Mouse (Mus musculus): ENCODE measurements around the gene Naa35. TPM values are rescaled to one million over a fixed set of nuclear protein-coding genes. Genes with fewer than 3 reads are reported as not detected.
"Not testable (repeated sequence)": the region's sequence is repeated elsewhere in the genome, so short reads cannot be mapped to it uniquely, and the experiment has no call there.

Gene Naa35
- polyA plus RNA-seq, 1 experiment: 32.7 TPM

- Histone ChIP-seq H3K4me1 (ENCODE audit: control insufficient read depth, insufficient read depth, low read length) (no peaks in the 10 kb centered on the region), H3K4me3 (replicated peaks; ENCODE audit: extremely low read depth, low read depth, low read length) (no peak overlapping the region)
- TF ChIP-seq CTCF (IDR thresholded peaks at IDR 0.05; ENCODE audit: insufficient read depth, low read length) (no peak), POLR2A (IDR thresholded peaks at IDR 0.05; ENCODE audit: borderline replicate concordance, extremely low read depth, low read depth, low read length) (no peak)
- DNase-seq: no peak
- WGBS: 51% methylated on average over 9 of the region's 9 CpGs
Measured at GRCm38 (mm10) chr13:59565945-59566520, 19.0 kb upstream of the Naa35 start.

DNA sequence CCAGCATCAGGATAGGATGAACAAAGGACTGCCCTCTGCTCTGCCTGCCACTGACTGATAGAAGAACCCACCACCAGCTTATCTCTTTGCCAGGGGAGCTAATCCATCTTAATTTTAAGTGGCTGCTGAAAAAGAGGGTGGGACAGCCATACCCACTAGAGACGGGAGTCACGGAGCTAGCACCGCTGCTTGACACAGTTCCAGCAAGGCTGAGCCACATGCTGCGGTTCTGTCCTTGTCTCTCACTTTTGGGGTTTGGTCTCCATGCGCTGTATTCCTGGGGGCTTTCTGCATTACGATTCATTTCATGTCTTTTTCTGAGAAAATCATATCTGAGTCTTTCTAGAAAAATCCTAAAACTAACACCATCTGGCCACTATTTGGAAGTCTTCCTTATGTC lies 14.0 kb upstream of the Naa35 start:
- TF ChIP-seq POLR2A (IDR thresholded peaks at IDR 0.05; ENCODE audit: borderline replicate concordance, extremely low read depth, low read depth, low read length) (no peak), CTCF (IDR thresholded peaks at IDR 0.05; ENCODE audit: insufficient read depth, low read length) (no peak)
- 85% methylated on average over 6 of the region's 6 CpGs for WGBS
- Histone ChIP-seq H3K4me3 (replicated peaks; ENCODE audit: extremely low read depth, low read depth, low read length) (no peak overlapping the region), H3K4me1 (ENCODE audit: control insufficient read depth, insufficient read depth, low read length) (no peaks in the 10 kb centered on the region)
- no peak for DNase-seq

DNA sequence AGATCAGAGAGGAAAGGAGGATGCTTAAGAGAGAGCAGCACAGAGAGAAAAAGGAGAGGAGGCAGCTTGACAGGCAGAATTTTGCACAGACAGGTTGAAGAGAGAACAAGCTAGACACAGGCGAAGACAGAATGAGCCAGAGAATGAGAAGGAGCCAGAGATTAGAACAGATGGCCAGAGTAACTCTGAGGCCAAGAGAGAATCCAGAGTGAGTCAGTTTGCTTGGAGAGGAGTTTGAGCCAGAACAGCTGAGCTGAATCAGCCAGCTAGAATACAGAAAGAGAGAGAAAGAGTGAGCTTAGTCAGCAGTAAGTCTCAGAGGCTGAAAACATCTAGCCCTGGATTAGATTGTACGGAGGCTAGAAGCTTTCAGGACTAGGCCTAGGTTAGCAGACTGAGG lies 12.5 kb upstream of the Naa35 start:
- TF ChIP-seq CTCF (IDR thresholded peaks at IDR 0.05; ENCODE audit: insufficient read depth, low read length) (no peak), POLR2A (IDR thresholded peaks at IDR 0.05; ENCODE audit: borderline replicate concordance, extremely low read depth, low read depth, low read length) (no peak)
- no peaks in the 10 kb centered on the region for H3K4me1 ChIP-seq (ENCODE audit: control insufficient read depth, insufficient read depth, low read length)
- no peak overlapping the region for H3K4me3 ChIP-seq (replicated peaks; ENCODE audit: extremely low read depth, low read depth, low read length)
- WGBS: 75% methylated on average over 2 of the region's 2 CpGs
- no peak for DNase-seq

GRCm38 (mm10) chr13:59580954-59581353 lies 4.1 kb upstream of the Naa35 start:
- Histone ChIP-seq H3K4me3 (replicated peaks; ENCODE audit: extremely low read depth, low read depth, low read length) (no peak overlapping the region), H3K4me1 (ENCODE audit: control insufficient read depth, insufficient read depth, low read length) (no peaks in the 10 kb centered on the region)
- TF ChIP-seq POLR2A (IDR thresholded peaks at IDR 0.05; ENCODE audit: borderline replicate concordance, extremely low read depth, low read depth, low read length) (no peak), CTCF (IDR thresholded peaks at IDR 0.05; ENCODE audit: insufficient read depth, low read length) (no peak)
- DNase-seq: no peak
- WGBS: 97% methylated on average over 4 of the region's 4 CpGs

GRCm38 (mm10) chr13:59584481-59584880 lies 578 bp upstream of the Naa35 start:
- Histone ChIP-seq H3K4me1 (ENCODE audit: control insufficient read depth, insufficient read depth, low read length) (no peaks in the 10 kb centered on the region), H3K4me3 (replicated peaks; ENCODE audit: extremely low read depth, low read depth, low read length) (peak overlapping the region; percentile 69)
- no peak for TF ChIP-seq POLR2A (IDR thresholded peaks at IDR 0.05; ENCODE audit: borderline replicate concordance, extremely low read depth, low read depth, low read length)
- TF ChIP-seq CTCF (IDR thresholded peaks at IDR 0.05; ENCODE audit: insufficient read depth, low read length): no peak
- 5% methylated on average over 9 of the region's 9 CpGs for WGBS
- DNase-seq: peak; percentile 45

DNA sequence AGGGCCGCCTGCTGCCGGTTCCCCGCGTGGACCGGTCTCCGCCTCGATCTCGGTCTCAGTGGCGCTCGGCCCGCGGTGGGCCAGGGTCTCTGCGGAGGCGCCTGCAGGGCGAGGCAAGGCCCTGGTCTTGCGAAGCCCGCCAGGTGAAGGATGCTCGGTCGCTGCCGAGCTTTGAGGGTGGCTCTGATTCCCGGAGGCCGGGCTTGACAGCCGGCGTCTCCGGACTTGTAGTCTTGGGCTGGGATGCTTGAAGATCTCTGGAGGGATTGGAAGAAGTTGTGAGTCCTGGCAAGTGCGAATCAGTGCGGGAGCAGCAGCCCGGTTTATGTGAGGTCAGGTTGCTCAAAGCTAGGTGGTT lies 568 bp downstream of the Naa35 start:
- DNase-seq: no peak
- no peak for TF ChIP-seq POLR2A (IDR thresholded peaks at IDR 0.05; ENCODE audit: borderline replicate concordance, extremely low read depth, low read depth, low read length)
- TF ChIP-seq CTCF (IDR thresholded peaks at IDR 0.05; ENCODE audit: insufficient read depth, low read length): no peak
- WGBS: 0% methylated on average over 28 of the region's 28 CpGs
- Histone ChIP-seq H3K4me3 (replicated peaks; ENCODE audit: extremely low read depth, low read depth, low read length) (peak overlapping the region; percentile 86), H3K4me1 (ENCODE audit: control insufficient read depth, insufficient read depth, low read length) (no peaks in the 10 kb centered on the region)

DNA sequence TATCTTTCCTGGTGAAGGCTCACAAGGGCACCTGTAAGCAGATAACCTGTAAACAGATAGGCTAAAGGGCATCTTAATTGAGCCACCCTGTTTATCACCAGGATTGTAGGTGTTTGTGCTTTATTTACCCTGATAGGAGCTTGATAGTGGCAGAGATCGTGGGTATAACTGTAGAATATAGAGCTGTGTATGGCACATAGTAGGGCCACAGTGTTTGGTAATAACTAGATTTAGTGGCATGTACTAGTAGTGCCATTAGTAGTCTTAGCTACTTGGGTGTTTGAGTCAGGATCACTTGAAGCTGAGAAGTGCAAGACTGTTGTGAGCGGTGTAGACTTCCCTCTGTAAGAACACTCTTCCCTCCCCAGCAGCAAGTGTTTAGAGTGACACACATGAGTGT lies 2.1 kb downstream of the Naa35 start:
- Histone ChIP-seq H3K4me1 (ENCODE audit: control insufficient read depth, insufficient read depth, low read length) (no peaks in the 10 kb centered on the region), H3K4me3 (replicated peaks; ENCODE audit: extremely low read depth, low read depth, low read length) (no peak overlapping the region)
- DNase-seq: no peak
- WGBS: 87% methylated on average over 2 of the region's 2 CpGs
- no peak for TF ChIP-seq POLR2A (IDR thresholded peaks at IDR 0.05; ENCODE audit: borderline replicate concordance, extremely low read depth, low read depth, low read length)
- no peak for TF ChIP-seq CTCF (IDR thresholded peaks at IDR 0.05; ENCODE audit: insufficient read depth, low read length)

GRCm38 (mm10) chr13:59589672-59590071 lies 4.6 kb downstream of the Naa35 start:
- H3K4me3 ChIP-seq (replicated peaks; ENCODE audit: extremely low read depth, low read depth, low read length): no peak overlapping the region
- 84% methylated on average over 4 of the region's 4 CpGs for WGBS
- no peak for DNase-seq
- no peaks in the 10 kb centered on the region for H3K4me1 ChIP-seq (ENCODE audit: control insufficient read depth, insufficient read depth, low read length)
- TF ChIP-seq CTCF (IDR thresholded peaks at IDR 0.05; ENCODE audit: insufficient read depth, low read length) (no peak), POLR2A (IDR thresholded peaks at IDR 0.05; ENCODE audit: borderline replicate concordance, extremely low read depth, low read depth, low read length) (no peak)

GRCm38 (mm10) chr13:59590691-59591090 lies 5.6 kb downstream of the Naa35 start:
- Histone ChIP-seq H3K4me1 (ENCODE audit: control insufficient read depth, insufficient read depth, low read length) (no peaks in the 10 kb centered on the region), H3K4me3 (replicated peaks; ENCODE audit: extremely low read depth, low read depth, low read length) (no peak overlapping the region)
- no peak for TF ChIP-seq CTCF (IDR thresholded peaks at IDR 0.05; ENCODE audit: insufficient read depth, low read length)
- TF ChIP-seq POLR2A (IDR thresholded peaks at IDR 0.05; ENCODE audit: borderline replicate concordance, extremely low read depth, low read depth, low read length): no peak
- WGBS: 92% methylated on average over 4 of the region's 4 CpGs
- no peak for DNase-seq

DNA sequence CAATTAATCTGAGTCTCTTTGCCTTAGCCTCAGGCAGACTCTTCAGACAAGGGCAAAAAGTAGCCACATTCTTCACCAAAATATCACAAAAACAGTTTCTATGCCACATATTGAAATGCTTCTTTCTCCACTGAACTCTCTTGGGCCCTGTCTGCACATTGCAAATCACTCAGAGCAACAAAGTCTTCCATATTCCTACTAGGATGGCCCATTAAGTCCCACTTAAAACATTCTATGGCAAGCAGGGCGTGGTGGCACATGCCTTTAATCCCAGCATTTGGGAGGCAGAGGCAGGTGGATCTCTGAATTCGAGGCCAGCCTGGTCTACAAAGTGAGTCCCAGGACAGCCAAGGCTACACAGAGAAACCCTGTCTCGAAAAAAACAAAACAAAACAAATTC lies 7.0 kb downstream of the Naa35 start:
- WGBS: 93% methylated on average over 3 of the region's 3 CpGs
- DNase-seq; H3K4me3 ChIP-seq (replicated peaks; ENCODE audit: extremely low read depth, low read depth, low read length): not testable (repeated sequence)

More for the DNA sequence above, 7.0 kb downstream of the Naa35 start:
- not testable (repeated sequence) for H3K4me1 ChIP-seq (ENCODE audit: control insufficient read depth, insufficient read depth, low read length)

All from lung, adult 2 months (tissue).